Mouse (Mus musculus): Measurements from ENCODE around the gene Wbp1l. TPM values are rescaled to one million over a fixed set of nuclear protein-coding genes. Genes with fewer than 3 reads are reported as not detected.

Wbp1l gene
- polyA plus RNA-seq, 1 experiment from 2014 or later, result 31.2 TPM

- no peak for TF ChIP-seq CTCF (IDR thresholded peaks at IDR 0.05; ENCODE audit: low read depth)
- Histone ChIP-seq H3K27me3 (ENCODE audit: control insufficient read depth, insufficient read depth, low read length) (no peaks in the 10 kb centered on the region), H3K4me3 (ENCODE audit: low read depth, low read length) (no peak overlapping the region), H3K4me2 (replicated peaks; ENCODE audit: low read depth) (no peak overlapping the region), H3K27ac (replicated peaks) (no peak overlapping the region), H3K9me3 (ENCODE audit: control insufficient read depth, low read length) (no peaks in the 10 kb centered on the region), H3K36me3 (ENCODE audit: control insufficient read depth, insufficient read depth, low read length) (peaks cover 17% of the 10 kb centered on the region), H3K4me1 (replicated peaks; ENCODE audit: control insufficient read depth, insufficient read depth) (no peaks in the 10 kb centered on the region), H3K9ac (ENCODE audit: low read length) (no peak overlapping the region)
- 68% methylated on average over 5 of the region's 5 CpGs for WGBS
- no peak for ATAC-seq (ENCODE audit: low FRiP score, low TSS enrichment)
- no peak for DNase-seq (ENCODE audit: low spot score)
Observed at GRCm38 (mm10) chr19:46653188-46653587, 54.3 kb downstream of the Wbp1l start.

GRCm38 (mm10) chr19:46653616-46654235, 54.8 kb downstream of the Wbp1l start:
- Histone ChIP-seq H3K4me3 (ENCODE audit: low read depth, low read length) (no peak overlapping the region), H3K4me2 (replicated peaks; ENCODE audit: low read depth) (no peak overlapping the region), H3K27ac (replicated peaks) (no peak overlapping the region), H3K27me3 (ENCODE audit: control insufficient read depth, insufficient read depth, low read length) (no peaks in the 10 kb centered on the region), H3K4me1 (replicated peaks; ENCODE audit: control insufficient read depth, insufficient read depth) (no peaks in the 10 kb centered on the region), H3K9me3 (ENCODE audit: control insufficient read depth, low read length) (no peaks in the 10 kb centered on the region), H3K9ac (ENCODE audit: low read length) (no peak overlapping the region), H3K36me3 (ENCODE audit: control insufficient read depth, insufficient read depth, low read length) (peaks cover 17% of the 10 kb centered on the region)
- no peak for ATAC-seq (ENCODE audit: low FRiP score, low TSS enrichment)
- WGBS, result 92% methylated on average over 14 of the region's 14 CpGs
- no peak for TF ChIP-seq EP300 (optimal IDR thresholded peaks at IDR 0.05)
- no peak for TF ChIP-seq CTCF (IDR thresholded peaks at IDR 0.05; ENCODE audit: low read depth)
- DNase-seq (ENCODE audit: low spot score), result no peak

- H3K27me3 ChIP-seq (ENCODE audit: control insufficient read depth, insufficient read depth, low read length), result no peaks in the 10 kb centered on the region
- H3K4me1 ChIP-seq (replicated peaks; ENCODE audit: control insufficient read depth, insufficient read depth), result no peaks in the 10 kb centered on the region
- H3K36me3 ChIP-seq (ENCODE audit: control insufficient read depth, insufficient read depth, low read length), result peaks cover 17% of the 10 kb centered on the region
- no peak for TF ChIP-seq CTCF (IDR thresholded peaks at IDR 0.05; ENCODE audit: low read depth)
- TF ChIP-seq EP300 (optimal IDR thresholded peaks at IDR 0.05), result no peak
- no peak overlapping the region for H3K27ac ChIP-seq (replicated peaks)
- no peak overlapping the region for H3K9ac ChIP-seq (ENCODE audit: low read length)
- ATAC-seq (ENCODE audit: low FRiP score, low TSS enrichment) (peak; percentile 19; the same call in 1 of the 2 replicates), DNase-seq (ENCODE audit: low spot score) (no peak)
- no peak overlapping the region for H3K4me2 ChIP-seq (replicated peaks; ENCODE audit: low read depth)
- H3K9me3 ChIP-seq (ENCODE audit: control insufficient read depth, low read length), result no peaks in the 10 kb centered on the region
- WGBS, result 89% methylated on average over 10 of the region's 10 CpGs
- H3K4me3 ChIP-seq (ENCODE audit: low read depth, low read length), result no peak overlapping the region
Observed at GRCm38 (mm10) chr19:46655626-46656025, 56.7 kb downstream of the Wbp1l start.

DNA sequence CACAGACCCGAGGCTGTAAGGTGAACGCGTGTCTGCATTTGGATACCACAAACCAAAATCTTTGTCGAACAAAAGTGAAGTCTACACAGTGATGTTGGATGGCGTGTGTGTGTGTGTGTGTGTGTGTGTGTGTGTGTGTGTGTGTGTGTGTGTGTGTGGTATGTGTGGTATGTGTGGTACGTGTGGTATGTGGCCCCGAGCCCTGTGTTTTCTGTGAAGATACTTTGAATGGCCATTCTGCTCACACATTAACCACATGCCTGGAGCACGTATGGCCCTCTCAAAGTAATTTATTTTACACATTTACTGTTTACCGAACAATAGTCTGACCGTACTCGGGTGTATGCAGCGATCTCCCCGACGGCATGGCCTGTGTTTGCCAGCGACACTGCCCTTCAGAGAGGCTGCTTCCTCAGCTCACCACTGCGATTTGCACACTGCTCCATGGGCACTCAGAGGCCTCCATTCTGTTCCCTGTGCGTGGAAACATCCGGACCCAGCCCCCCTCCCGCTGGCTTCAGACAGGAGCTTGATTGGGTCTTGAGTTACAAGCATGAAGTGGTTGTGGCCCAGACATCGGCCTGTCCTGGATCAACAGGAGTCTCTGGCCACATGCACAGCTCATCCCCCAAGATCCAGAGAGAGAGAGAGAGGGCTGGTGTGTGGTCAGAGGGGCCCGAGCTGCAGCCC, 57.4 kb downstream of the Wbp1l start:
- no peaks in the 10 kb centered on the region for H3K4me1 ChIP-seq (replicated peaks; ENCODE audit: control insufficient read depth, insufficient read depth)
- peaks cover 17% of the 10 kb centered on the region for H3K36me3 ChIP-seq (ENCODE audit: control insufficient read depth, insufficient read depth, low read length)
- TF ChIP-seq CTCF (IDR thresholded peaks at IDR 0.05; ENCODE audit: low read depth), result no peak
- no peak for TF ChIP-seq EP300 (optimal IDR thresholded peaks at IDR 0.05)
- no peak overlapping the region for H3K4me3 ChIP-seq (ENCODE audit: low read depth, low read length)
- H3K9me3 ChIP-seq (ENCODE audit: control insufficient read depth, low read length), result no peaks in the 10 kb centered on the region
- no peak overlapping the region for H3K9ac ChIP-seq (ENCODE audit: low read length)
- DNase-seq (ENCODE audit: low spot score), result no peak
- ATAC-seq (ENCODE audit: low FRiP score, low TSS enrichment), result no peak
- no peaks in the 10 kb centered on the region for H3K27me3 ChIP-seq (ENCODE audit: control insufficient read depth, insufficient read depth, low read length)
- no peak overlapping the region for H3K4me2 ChIP-seq (replicated peaks; ENCODE audit: low read depth)
- H3K27ac ChIP-seq (replicated peaks), result no peak overlapping the region
- WGBS, result 90% methylated on average over 21 of the region's 21 CpGs

GRCm38 (mm10) chr19:46657339-46658020, 58.6 kb downstream of the Wbp1l start:
- Histone ChIP-seq H3K27me3 (ENCODE audit: control insufficient read depth, insufficient read depth, low read length) (no peaks in the 10 kb centered on the region), H3K27ac (replicated peaks) (no peak overlapping the region), H3K4me1 (replicated peaks; ENCODE audit: control insufficient read depth, insufficient read depth) (no peaks in the 10 kb centered on the region), H3K9me3 (ENCODE audit: control insufficient read depth, low read length) (no peaks in the 10 kb centered on the region), H3K4me2 (replicated peaks; ENCODE audit: low read depth) (no peak overlapping the region), H3K9ac (ENCODE audit: low read length) (no peak overlapping the region), H3K4me3 (ENCODE audit: low read depth, low read length) (no peak overlapping the region), H3K36me3 (ENCODE audit: control insufficient read depth, insufficient read depth, low read length) (peaks cover 14% of the 10 kb centered on the region)
- TF ChIP-seq EP300 (optimal IDR thresholded peaks at IDR 0.05), result no peak
- TF ChIP-seq CTCF (IDR thresholded peaks at IDR 0.05; ENCODE audit: low read depth), result peak; percentile 67
- no peak for DNase-seq (ENCODE audit: low spot score)
- WGBS, result 93% methylated on average over 3 of the region's 3 CpGs
- ATAC-seq (ENCODE audit: low FRiP score, low TSS enrichment), result no peak

- peaks cover 14% of the 10 kb centered on the region for H3K36me3 ChIP-seq (ENCODE audit: control insufficient read depth, insufficient read depth, low read length)
- TF ChIP-seq EP300 (optimal IDR thresholded peaks at IDR 0.05), result no peak
- no peak for TF ChIP-seq CTCF (IDR thresholded peaks at IDR 0.05; ENCODE audit: low read depth)
- ATAC-seq (ENCODE audit: low FRiP score, low TSS enrichment), result no peak
- no peaks in the 10 kb centered on the region for H3K27me3 ChIP-seq (ENCODE audit: control insufficient read depth, insufficient read depth, low read length)
- no peak overlapping the region for H3K4me2 ChIP-seq (replicated peaks; ENCODE audit: low read depth)
- no peaks in the 10 kb centered on the region for H3K9me3 ChIP-seq (ENCODE audit: control insufficient read depth, low read length)
- H3K27ac ChIP-seq (replicated peaks), result no peak overlapping the region
- 97% methylated on average over 7 of the region's 7 CpGs for WGBS
- no peaks in the 10 kb centered on the region for H3K4me1 ChIP-seq (replicated peaks; ENCODE audit: control insufficient read depth, insufficient read depth)
- H3K9ac ChIP-seq (ENCODE audit: low read length), result no peak overlapping the region
- DNase-seq (ENCODE audit: low spot score), result no peak
- H3K4me3 ChIP-seq (ENCODE audit: low read depth, low read length), result no peak overlapping the region
Observed at GRCm38 (mm10) chr19:46658348-46658747, 59.5 kb downstream of the Wbp1l start.
